Mouse (Mus musculus) ES-Bruce4 (cell line): Measurements from ENCODE around the gene Trnau1ap. TPM values are rescaled to one million over a fixed set of nuclear protein-coding genes. Genes with fewer than 3 reads are reported as not detected.

Source experiments
- H3K27ac ChIP-seq: 2 replicates; pipeline ENCODE4 v1.5.1; 2012; ENCODE audit warnings: low read length, inconsistent platforms; ENCODE audit not compliant: insufficient read depth
- H3K27me3 ChIP-seq: 2 replicates; pipeline ENCODE4 v1.6.1; 2012; ENCODE audit warnings: mild to moderate bottlenecking, low read length, inconsistent platforms; ENCODE audit not compliant: control insufficient read depth, poor library complexity, insufficient read depth, severe bottlenecking
- H3K36me3 ChIP-seq: 2 replicates; pipeline ENCODE4 v1.6.1; 2012; ENCODE audit warnings: inconsistent platforms, mild to moderate bottlenecking, low read length, moderate library complexity; ENCODE audit not compliant: control insufficient read depth, poor library complexity, insufficient read depth, severe bottlenecking
- H3K4me1 ChIP-seq: one replicate; pipeline ENCODE4 v1.8.1; 2011; ENCODE audit warnings: low read length; ENCODE audit not compliant: control insufficient read depth, insufficient read depth
- H3K4me3 ChIP-seq: 2 replicates; pipeline ENCODE4 v1.5.1; 2011; ENCODE audit warnings: low read depth, mild to moderate bottlenecking, low read length
- H3K9ac ChIP-seq: 2 replicates; pipeline ENCODE4 v1.6.1; 2012; ENCODE audit warnings: low read depth, mild to moderate bottlenecking, inconsistent platforms; ENCODE audit not compliant: poor library complexity, severe bottlenecking
- H3K9me3 ChIP-seq: replicated peaks from 2 replicates; pipeline ENCODE4 v1.6.1; 2012; ENCODE audit warnings: mild to moderate bottlenecking, low read length, inconsistent platforms; ENCODE audit not compliant: control insufficient read depth, poor library complexity, insufficient read depth, severe bottlenecking
- CTCF ChIP-seq: IDR thresholded peaks from one replicate; pipeline ENCODE4 v1.8.1; 2011; ENCODE audit warnings: low read depth, low read length
- EP300 ChIP-seq: IDR thresholded peaks from 2 replicates; pipeline ENCODE4 v1.6.1; 2011; ENCODE audit warnings: low read depth, low read length; ENCODE audit not compliant: insufficient read depth
- POLR2A ChIP-seq: IDR thresholded peaks from one replicate; pipeline ENCODE4 v1.8.1; 2011; ENCODE audit warnings: low read length; ENCODE audit not compliant: insufficient read depth
- polyA plus RNA-seq: library from polyadenylated mRNA; stranded (reverse); fragments of >200 nt; gene quantifications from 2 replicates; pipeline ENCODE4 v1.2.4, GENCODE M21; 2011; ENCODE audit warnings: low read depth; ENCODE audit not compliant: missing spikeins, insufficient read depth, insufficient read length

Gene Trnau1ap
- polyA plus RNA-seq, 1 experiment: 35.2 TPM

DNA sequence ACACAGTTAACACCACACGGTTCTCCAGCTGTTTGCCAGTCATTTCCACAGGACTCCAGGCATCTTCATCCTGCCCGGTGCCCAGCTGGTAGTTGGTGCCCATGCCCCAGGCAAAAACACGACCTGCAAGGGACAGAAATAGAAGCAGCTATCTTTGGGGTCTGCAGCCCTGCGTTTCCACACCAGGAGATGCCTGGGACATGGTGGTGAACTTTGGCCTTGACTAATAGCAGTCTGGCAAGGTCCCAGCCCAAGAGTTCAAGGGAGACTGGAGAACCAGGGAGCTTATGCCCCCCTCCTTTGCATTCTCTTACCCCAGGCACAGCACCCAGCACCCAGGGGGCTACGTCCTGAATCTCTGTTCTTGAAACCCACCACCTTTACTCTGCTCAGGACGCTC lies 3.5 kb upstream of the Trnau1ap start:
- no peaks in the 10 kb centered on the region for H3K27me3 ChIP-seq
- no peaks in the 10 kb centered on the region for H3K9me3 ChIP-seq
- no peak overlapping the region for H3K9ac ChIP-seq
- no peaks in the 10 kb centered on the region for H3K4me1 ChIP-seq
- TF ChIP-seq EP300 (no peak), CTCF (no peak), POLR2A (no peak)
- H3K27ac ChIP-seq: no peak overlapping the region
- H3K4me3 ChIP-seq: no peak overlapping the region
- peaks cover 49% of the 10 kb centered on the region for H3K36me3 ChIP-seq

GRCm38 (mm10) chr4:132331960-132332359 lies 2.6 kb upstream of the Trnau1ap start:
- Histone ChIP-seq H3K9ac (no peak overlapping the region), H3K9me3 (no peaks in the 10 kb centered on the region), H3K4me3 (no peak overlapping the region), H3K27me3 (no peaks in the 10 kb centered on the region), H3K36me3 (peaks cover 43% of the 10 kb centered on the region), H3K4me1 (no peaks in the 10 kb centered on the region), H3K27ac (no peak overlapping the region)
- TF ChIP-seq EP300 (no peak), CTCF (no peak), POLR2A (no peak)

DNA sequence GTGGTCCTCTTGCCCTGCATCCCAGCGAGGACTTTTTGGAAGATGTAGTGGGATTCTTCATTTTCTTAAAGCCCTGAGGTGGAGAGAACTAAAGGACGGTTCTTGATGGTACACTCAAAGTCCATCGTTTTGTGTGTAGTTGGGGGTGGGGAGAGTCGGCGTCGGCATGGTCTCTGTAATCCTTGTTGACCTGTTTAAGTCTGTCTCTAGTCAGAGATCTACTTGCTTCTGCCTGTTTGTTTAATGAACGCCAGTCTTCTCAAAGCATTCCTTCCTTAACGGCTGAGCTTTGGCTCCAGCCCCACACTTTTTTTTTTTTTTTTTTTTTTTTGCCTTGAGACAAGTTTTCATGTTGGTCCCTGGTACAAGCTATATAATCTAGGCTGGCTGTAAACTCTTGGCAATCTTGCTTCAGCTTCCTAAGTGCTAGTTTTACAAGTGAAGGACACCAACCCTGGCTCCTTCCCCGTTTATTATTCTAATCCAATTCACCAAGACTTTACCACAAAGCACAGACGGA lies 557 bp upstream of the Trnau1ap start:
- Histone ChIP-seq H3K36me3 (peaks cover 32% of the 10 kb centered on the region), H3K27ac (no peak overlapping the region), H3K9me3 (no peaks in the 10 kb centered on the region), H3K9ac (peak overlapping the region; percentile 37), H3K4me3 (peak overlapping the region; percentile 72), H3K27me3 (no peaks in the 10 kb centered on the region), H3K4me1 (no peaks in the 10 kb centered on the region)
- TF ChIP-seq EP300: no peak
- no peak for TF ChIP-seq CTCF
- TF ChIP-seq POLR2A: no peak

GRCm38 (mm10) chr4:132328391-132328982 lies 851 bp downstream of the Trnau1ap start:
- peak overlapping the region; percentile 37 for H3K9ac ChIP-seq
- H3K36me3 ChIP-seq: peaks cover 22% of the 10 kb centered on the region
- H3K27me3 ChIP-seq: no peaks in the 10 kb centered on the region
- peak overlapping the region; percentile 43 for H3K27ac ChIP-seq
- H3K4me3 ChIP-seq: peak overlapping the region; percentile 70
- no peaks in the 10 kb centered on the region for H3K4me1 ChIP-seq
- no peak for TF ChIP-seq POLR2A
- TF ChIP-seq EP300: no peak
- no peak for TF ChIP-seq CTCF
- H3K9me3 ChIP-seq: no peaks in the 10 kb centered on the region

DNA sequence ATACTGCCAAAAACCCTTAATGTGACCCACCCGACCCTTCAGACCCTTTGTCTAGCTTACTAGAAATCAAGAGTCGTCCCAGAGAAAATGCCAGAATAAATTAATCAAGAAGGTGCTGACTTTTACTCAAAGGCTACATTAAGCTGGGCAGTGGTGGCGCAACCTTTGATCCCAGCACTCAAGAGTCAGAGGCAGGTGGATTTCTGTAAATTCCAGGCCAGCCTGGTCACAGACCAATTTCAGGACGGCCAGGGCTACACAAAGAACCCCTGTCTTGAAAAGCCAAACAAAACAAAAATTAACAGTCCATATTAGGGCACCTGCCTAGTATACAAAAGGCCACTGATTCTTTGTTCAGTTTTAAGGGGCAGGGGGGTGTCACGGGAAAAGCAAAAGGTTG lies 2.9 kb downstream of the Trnau1ap start:
- Histone ChIP-seq H3K27ac (no peak overlapping the region), H3K9me3 (no peaks in the 10 kb centered on the region), H3K27me3 (no peaks in the 10 kb centered on the region), H3K4me3 (no peak overlapping the region), H3K9ac (no peak overlapping the region), H3K4me1 (no peaks in the 10 kb centered on the region), H3K36me3 (peaks cover 8% of the 10 kb centered on the region; the same call in 1 of the 2 replicates)
- TF ChIP-seq CTCF (no peak), POLR2A (no peak), EP300 (no peak)

- Histone ChIP-seq H3K27me3 (no peaks in the 10 kb centered on the region), H3K27ac (no peak overlapping the region), H3K9me3 (no peaks in the 10 kb centered on the region), H3K36me3 (peaks cover 19% of the 10 kb centered on the region), H3K4me1 (no peaks in the 10 kb centered on the region), H3K9ac (no peak overlapping the region), H3K4me3 (no peak overlapping the region)
- TF ChIP-seq POLR2A: no peak
- no peak for TF ChIP-seq CTCF
- no peak for TF ChIP-seq EP300
These were observed 13.6 kb downstream of the Trnau1ap start for GRCm38 (mm10) chr4:132315711-132316110.
